Mouse (Mus musculus): Measurements from ENCODE around the gene Gpc6. TPM values are rescaled to one million over a fixed set of nuclear protein-coding genes. Genes with fewer than 3 reads are reported as not detected.

The Gpc6 gene
- polyA plus RNA-seq (2015; fragmentation: Nextera tagmentation; extraction: Ambion mirVana): 11.0 and 11.8 TPM in 2 replicates

DNA sequence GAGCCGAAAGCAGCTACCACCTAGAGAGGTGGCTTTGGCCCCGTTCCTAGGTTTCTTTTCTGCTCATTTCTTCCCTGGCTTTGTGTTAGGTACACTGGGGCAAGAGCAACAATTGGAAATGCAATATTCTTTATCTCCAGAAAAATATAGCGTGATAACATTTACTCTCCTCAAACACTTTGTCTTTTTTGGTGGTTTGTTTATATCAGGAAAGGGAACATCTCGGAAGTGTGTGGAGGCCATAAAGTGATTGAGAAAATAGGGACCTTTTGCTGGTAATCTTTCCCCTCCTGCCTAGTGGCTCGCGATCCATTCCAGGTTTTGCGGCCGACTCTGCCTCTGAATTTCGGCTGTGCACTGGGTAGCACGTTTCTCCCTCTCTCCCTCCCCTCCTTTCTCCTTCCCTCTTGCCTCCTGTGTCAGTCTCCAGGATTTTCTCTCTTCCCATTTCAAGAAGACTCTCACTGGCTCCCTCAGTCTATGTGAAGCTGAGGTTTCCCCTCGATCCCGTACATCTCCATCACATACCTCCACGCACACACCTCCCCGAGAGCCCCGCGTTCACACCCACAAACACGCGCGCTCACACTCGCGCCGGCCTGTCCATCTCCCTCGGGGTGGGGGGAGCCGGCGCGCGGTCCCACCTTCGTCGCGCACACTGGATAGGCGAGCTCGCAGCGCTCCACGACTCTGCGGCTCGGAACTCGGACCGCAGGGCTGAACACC lies at the start of gene Gpc6:
Gene Gpc6 (plus strand): TSS at position 440 of the 726 bp plus-strand sequence.

Small RNA genes within 50 kb of the gene (microRNA-seq; reads per million reads assigned to microRNA genes)
- 0 reads per million in 2 experiments for gene Mir6239

Measured in skeletal muscle tissue, postnatal 0 days (tissue).